Mouse (Mus musculus) cerebellum, postnatal 4 days (tissue): ENCODE data around the gene Dbp.

Source experiments
- DNase-seq, 2 experiments: peaks; one replicate each; pipeline ENCODE4 v3.0.0; 2022; ENCODE audit warnings: low spot score in 2 of 2, mixed read lengths in 1 of 2

Dbp gene

DNA sequence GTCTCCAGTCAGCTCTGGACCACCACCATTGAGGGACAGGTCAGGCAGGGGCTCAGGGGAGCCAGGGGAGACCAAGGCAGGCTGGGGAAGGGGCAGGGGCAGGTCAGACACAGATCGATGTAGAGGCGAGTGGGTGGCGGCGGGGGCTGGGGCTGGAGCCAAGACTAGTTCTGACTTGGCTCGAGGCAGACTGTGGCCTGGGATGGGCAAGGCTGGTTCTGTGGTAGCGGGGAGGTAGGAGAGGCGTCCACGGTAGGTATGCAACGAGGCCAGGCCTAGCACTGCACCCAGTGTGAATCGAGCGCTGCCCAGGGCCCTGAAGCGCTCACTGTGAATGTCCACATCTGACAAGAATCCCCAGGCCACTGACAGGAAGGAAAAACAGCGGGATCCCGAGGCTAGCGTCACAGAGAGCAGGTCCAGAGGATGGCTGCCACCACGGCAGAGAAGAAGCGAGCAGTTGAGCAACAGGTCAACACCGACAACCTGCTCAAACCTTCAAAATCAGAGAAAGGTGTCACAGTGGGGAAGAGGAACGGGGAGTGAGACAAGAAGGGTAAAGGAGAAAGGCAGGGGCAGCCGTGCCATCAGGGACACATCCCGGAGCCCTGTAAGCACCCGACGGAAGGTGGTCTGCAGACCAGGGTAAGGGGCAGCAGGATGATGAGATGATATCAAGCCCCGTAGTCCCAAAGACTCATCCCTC, 6.6 kb downstream of the Dbp start:
- no peak for DNase-seq

DNA sequence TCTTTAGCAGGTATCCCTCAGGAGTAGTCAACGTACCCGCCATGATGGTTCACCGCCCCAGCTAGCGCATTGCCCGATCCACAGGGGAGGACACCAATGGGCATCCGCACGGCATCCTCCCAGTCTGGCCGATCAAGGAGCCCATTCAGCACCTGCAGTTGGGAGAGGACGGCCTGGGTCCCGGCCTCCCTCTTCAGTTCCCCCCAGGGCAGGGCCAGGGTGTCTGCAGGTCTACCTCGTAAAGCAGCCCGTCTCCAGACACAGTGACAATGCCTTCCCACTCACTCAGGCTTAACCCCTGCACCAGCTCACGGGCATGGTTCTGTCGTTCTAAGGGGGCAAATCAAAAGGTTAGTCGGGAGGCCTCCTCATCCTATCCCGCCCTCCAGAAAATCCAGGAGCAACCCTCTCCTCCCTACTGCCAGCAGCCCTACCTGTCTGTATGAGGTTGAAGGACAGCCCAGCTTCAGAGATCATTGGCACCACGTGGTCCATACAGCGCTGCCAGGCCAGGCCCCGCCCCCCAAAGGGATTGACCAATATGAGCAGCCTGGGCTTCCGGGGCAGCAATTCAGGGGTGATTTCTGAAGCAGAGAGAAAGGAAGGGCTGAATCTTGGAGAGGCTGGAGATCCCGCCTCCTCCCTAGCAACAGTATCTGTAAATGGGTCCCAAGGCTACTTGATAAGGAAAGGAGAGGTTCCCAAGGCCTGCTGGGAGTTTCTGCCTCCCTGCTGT, 7.3 kb downstream of the Dbp start:
- DNase-seq: no peak

DNA sequence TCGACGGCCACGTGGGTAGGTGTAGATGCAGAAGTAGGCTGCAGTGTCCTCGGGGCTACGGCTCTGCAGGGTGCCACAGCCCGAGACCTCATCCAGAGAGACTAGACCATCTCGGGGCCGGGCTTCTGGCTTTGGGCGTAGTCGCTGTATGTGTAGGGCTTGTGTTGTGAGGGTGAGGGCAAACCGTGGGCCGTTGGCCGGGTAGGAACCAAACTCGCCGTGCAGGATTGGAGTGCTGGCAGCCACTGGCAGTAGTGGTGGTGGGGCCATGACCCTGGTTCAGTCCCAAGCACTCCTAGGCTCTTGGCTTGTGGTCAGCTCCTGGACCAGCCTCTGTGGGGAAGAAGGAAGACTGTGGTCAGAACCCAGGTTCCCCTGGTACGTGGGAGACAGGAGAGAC, 8.5 kb downstream of the Dbp start:
- DNase-seq: no peak

DNA sequence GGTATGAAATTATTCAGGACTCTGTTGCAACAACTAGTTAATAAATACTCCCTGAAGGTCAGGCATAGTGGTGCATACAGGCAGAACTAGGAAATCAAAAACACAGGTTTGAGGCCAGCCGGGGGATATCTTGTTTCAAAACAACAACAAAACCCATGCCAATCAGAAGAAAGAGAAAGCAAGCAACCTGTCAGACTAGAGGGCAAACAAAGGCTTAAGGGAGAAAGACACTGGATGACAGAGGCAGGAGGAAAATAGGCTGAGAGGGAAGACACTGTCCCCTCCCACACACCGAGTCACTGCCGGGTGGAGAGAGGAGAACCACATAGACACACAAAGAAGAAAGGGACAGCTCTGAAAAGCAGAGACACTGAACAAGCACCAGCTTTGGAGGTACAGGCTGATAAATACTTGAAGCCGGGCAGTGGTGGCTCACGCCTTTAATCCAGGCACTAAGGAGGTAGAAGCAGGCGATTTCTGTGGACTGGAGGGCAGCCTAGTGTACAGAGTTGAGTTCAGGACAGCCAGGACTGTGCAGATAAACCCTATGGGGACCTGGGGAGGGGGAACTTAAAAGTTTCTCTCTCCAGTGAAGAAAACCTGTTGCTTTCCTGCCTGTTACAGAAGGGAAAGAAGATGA, 9.1 kb downstream of the Dbp start:
- DNase-seq: no peak

DNA sequence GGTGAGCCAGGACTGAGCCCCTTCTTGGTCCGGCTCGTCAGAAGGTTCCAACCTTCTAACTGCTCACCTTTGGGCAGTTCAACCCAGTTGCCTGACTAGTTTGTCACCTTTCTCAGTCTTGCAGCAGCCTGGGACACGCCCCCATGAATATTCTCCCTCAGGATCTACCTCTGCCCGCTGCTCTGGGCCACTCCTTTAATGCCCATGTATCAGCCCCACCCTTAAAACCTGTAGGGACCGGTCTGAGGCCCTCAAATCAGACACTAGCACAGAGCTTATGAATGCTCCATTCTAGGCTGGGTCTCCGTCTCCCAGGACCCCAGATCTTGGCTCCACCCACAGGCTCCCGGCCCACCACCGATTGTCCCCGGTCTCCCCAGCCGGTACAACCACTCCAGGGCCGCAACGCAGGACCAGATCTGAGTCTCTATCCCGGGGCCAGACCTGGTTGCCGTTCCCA, 9.8 kb downstream of the Dbp start:
- no peak for DNase-seq

DNA sequence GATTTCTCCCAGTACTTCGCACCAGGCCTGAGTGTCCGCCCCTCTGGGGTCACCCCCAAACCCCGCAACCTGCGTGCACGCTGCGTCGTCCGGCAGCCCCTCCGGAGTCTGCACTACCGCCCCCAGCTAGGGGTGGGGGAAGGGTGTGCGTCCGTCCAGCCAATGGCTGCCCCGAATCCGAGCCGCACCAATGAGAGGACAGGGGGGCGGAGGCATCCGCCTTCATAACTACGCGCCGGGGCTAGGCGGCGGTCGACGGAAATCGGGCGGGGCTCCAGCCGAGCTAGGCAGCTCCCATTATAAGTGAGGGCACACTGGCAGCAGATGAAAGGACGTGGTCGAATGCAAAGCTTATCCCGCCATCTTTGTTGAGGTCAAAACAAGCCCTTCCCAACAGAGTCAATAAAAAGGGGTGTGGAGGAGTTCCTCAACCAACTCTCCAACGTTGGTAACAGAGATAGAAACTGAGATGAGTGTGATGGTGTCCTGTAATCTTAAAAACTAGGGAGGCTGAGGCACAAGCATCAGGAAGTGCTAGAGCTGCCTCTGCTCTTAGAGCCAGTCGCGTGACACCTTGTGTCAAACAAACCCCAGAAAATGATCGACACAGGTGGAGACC, 10.3 kb downstream of the Dbp start, which contains the start of gene Rpl18:
Gene Rpl18, plus strand, starts transcription at position 368 of the 619 bp plus-strand sequence.
- peak; percentile 93 to 97 for DNase-seq

DNA sequence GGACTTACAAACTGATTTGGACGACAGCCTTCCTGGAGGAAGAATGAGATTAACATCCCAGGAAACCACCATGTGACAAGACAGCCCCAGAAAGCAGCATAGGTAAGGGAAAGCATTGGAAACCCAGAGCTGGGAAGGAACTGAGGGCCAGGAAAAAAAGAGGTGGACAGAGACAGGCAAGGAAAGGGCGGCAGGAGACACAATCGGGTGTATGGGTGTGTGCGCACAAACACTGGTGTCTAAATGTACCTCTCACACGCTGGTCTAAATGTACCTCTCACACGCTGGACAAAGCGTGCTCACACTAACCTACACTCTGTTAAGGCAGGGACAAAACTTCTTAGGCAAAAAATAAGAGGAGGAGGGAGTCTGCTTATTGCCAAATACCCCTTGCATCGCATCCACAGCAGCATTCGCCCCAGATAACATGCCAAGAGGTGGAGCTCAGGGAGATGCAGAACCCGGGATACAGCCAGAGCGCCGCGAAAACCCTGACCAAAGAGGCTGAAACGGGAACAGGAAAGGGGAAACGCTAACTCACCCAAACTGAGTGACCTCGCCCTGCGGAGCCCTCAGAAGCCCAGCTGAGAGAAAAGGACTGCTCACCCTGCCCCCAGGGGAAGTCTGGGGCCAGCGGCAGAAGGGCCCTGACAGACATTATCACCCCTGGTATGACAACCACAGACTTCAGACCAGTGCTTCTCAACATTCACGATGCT, 11.0 kb downstream of the Dbp start:
- no peak for DNase-seq

DNA sequence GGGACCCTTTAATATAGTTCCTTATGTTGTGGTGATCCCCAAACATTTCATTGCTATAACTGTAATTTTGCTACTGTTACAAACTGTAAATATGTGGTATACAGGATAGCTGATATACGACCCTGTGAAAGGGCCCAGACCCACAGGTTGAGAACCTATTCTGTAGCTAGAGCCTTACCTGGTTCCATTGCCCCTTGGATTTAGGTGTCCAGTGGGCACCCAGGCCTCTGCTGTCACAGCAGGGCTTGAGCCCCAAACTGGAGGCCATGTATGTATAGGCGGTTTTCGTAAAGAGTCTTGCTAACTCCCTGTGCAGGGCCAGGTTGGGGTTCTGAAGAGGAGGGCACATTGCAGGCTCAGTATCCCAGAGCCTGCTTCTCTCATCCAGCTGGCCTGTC, 11.6 kb downstream of the Dbp start:
- DNase-seq: no peak

DNA sequence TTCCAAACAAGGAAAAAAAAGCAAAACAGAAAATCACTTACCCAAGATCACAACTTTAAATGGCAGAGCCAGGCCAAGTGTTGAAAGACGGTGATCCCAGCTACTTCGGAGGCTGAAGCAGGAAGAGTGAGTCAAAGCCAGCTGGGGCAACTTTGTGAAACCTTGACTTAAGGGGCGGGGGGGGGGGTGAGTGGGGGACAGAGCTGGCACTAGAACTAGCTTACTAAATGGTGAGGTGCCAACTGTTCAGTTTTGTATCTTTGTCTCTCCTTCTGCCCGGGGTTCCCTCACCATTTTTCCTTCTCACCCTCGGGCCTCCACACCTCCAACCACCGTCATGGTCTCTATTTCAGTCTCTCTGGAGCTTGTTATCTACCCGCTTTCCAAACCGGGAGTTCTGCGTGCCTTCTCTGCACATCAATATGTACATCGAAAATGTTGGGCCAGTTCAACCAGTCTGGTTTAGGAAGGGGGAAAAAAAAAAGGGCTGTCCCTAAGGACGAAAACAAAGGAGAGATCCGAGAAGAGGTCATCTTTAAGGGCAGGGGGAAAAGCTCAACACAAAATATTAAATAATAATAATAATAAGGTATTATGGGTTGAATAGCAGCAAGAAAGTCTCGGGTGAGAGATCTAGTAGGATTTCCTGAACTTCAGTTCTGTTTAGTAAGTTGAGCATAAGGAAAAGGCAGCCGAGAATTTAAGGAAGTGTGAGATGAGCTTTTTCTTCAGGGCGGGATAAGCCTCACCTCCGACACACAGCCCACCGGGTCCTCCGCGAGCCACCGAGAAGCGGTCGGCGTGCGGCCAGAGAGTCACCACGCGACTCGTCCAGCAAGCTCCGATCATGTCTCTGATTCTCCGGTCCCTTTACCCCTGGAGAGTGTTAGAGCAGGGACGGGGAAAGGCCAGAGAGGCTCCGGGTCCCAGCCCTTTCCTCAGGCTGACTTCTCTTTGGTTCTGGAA, 12.3 kb downstream of the Dbp start:
- DNase-seq: no peak

DNA sequence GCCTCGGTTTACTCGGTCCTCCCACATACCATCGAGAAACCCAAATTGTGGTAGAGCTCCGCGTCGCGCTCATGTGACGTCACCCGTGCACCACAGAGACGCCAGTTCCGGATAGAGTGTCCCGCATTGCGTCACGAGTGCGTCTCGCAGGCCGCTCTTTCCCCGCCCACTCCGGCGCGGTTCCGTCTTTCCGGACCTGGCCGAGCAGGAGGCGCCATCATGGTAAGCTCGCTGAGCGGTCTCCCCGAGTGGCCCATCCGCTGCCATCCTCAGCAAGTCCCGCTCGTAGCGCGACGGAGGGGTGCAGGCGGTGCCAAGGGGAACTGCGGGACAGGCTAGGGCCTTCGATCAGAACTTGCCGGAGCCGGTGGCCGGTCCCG, 13.0 kb downstream of the Dbp start, which contains the start of gene Sphk2:
Gene Sphk2, minus strand, starts transcription at position 85 of the 380 bp plus-strand sequence.
- peak; percentile 97 to 98 for DNase-seq

DNA sequence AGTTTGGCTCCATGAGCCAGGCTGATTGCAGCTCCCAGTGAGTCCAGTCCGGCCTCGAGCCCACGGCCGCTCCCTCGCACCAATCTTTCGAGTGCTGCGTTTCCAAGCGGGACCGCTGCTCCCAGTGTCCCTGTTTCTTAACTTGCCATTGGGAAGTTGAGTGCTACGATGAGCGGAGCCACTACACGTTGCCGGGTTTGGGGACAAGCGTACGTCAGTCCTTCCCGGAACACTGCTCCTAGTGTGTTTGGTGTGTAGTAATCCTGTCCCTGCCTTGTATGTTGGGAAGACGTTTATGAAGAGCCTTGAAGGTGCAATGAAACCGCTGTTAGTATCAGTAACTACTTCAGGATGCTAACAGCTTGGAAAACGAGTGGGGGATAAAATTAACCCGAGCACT, 13.4 kb downstream of the Dbp start:
- no peak for DNase-seq

DNA sequence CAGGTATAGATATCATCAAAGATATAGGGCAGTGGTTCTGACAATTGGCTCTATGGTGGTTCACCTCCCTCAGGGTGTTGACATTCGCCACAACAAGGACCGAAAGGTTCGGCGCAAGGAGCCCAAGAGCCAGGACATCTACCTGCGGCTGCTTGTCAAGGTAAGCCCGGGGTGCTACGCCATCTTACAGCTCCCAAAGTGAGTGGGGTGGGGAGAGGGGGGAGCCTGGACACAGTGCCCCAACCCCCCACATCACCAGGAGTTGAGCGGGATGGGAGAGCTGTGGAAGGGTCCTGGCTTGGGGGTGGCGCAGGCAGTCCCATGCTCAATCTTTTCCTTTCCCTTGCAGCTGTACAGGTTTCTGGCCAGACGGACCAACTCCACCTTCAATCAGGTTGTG, 14.3 kb downstream of the Dbp start:
- DNase-seq: no peak

DNA sequence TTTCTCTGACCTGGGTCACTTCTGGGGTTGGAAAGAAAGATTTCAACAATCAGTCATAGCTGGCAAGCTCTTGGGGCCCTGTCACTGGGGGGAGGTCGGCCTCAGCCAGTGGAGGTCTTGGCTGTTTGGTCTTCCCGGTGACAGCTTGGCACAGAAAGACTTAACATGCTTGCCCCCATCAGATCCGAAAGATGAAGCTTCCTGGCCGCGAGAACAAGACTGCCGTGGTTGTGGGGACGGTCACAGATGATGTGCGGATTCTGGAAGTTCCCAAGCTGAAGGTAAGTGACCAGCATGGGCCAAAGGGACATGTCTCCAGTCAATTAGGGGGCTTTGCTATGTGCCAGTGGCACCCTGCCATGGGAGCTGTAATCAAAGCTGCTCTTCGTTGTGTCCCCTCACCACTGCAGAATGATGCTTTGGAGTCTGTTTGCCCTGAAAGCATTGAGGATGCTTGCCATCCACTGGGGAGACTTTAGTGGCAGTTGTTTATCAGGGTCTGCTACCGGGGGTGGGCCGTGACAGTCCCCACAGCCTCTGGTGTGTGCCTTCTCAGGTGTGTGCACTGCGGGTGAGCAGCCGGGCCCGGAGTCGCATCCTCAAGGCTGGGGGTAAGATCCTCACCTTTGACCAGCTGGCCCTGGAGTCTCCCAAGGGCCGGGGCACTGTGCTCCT, 15.0 kb downstream of the Dbp start:
- no peak for DNase-seq

DNA sequence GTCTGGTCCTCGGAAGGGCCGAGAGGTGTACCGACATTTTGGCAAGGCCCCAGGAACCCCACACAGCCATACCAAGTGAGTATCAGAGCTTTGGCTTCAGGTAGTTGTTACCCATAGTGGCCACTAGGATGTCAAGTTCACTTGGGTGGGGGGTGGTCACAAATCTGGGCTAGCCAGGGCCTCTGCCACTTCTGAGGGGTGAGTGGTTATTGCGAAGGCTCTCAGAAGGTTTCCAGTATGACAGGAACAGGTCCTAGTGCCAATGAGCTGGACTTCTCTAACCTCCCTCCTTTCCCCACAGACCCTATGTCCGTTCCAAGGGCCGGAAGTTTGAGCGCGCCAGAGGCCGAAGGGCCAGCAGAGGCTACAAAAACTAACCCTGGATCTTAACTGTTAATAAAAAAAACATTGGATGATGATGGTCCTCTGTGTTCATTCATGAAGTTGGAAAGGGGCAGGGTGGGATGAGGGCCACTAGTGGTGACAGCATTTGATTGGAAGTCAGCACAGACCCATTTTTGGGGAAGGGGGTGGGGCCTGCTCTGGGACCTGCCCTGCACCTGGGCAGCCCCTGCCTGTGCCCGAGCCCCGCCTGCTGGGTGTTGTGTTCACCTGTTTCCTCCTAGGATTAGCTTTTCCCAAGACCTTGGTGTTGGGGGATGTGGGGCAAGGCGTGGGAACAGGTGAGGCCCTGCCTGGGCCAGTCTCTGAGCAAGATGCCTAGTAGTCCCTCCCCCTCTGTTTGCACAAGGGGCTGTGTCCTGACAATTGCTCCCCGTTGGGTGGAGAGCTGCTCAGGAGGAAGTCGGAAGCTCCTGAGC, 15.7 kb downstream of the Dbp start, which contains the start of gene Fam83e:
Gene Fam83e, plus strand, starts transcription at position 800 of the 821 bp plus-strand sequence.
- no peak for DNase-seq

DNA sequence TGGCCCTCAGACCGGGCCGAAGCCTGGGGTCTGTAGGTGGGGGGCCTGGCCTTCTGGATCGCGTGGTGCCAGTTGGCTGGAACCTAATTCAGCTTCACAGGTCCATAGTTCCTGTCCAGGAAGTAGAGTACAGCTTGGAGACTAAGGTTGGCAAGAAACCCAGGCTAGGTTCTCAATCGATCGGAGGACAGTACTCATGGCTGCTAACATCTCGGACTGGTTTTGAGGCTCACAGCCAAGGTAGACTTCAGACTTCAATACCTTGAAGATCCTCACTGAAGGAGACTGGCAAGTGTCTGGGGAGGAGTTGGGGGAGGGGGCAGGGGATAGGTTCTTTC, 16.3 kb downstream of the Dbp start:
- DNase-seq: no peak

DNA sequence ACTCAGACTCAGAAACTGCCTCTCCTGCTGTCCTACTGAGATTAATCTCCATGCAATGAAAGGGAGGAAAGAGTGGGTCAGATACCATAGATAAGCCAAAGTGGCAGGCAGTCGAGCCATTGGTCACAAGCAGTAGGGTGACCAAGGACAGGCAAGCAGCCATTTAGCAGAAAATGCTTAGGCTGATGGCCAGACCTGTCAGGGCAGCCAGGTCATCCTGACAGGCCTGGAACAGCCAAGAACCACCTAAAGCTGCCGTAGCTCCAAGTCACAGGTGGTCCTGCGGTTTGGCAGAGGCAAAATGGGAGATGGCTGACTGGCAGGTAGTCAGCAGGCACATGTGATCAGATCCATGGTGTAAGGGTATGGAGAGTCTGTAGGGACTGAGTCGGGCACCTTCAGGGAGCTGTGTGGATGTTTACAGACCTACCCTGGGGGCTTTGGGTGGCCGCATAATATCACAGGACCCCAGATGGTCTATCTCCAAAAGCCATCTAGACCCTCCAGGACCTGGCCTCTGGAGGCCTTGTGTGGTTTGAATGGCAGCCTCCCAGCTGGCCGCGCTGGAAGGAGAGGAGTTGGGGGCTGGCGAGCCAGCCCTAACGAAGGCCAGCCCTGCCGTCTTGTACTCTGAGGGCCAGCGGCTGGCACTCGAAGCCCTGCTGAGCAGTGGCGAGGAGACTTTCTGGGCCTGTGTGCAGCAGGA, 16.9 kb downstream of the Dbp start:
- no peak for DNase-seq

DNA sequence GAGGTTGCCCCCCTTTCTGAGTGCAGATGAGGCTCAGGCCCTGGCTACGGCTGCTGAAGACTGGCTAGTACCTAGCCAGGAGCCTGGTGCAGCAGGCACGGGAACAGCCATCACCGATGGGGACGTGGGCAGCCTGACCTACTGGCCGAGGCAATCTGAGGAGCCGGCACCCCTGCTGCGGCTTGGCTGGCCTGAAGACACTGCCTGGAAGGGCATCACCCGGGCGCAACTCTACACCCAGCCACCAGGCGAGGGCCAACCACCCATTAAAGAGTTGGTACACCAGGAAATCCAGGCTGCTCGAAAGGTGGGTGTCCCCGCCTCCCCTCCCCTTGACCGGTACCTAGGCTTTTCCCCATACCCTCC, 17.4 kb downstream of the Dbp start:
- DNase-seq: no peak

DNA sequence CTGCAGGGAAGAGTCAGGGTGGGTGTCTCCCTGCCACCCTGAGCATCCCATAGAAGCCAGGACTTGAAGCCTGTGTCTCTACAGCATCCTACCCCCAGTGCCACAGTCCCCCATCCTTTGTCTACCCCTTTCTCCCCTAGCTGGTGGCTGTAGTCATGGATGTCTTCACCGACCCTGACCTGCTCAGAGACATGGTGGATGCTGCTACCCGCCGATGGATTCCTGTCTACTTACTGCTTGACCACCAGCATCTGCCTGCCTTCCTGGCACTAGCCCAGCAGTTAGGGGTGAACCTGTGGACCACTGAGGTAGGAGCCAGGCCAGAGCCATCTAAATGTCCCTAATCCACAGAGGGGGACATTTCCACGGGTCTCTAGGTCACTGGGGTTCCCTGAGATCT, 18.4 kb downstream of the Dbp start:
- DNase-seq: no peak

DNA sequence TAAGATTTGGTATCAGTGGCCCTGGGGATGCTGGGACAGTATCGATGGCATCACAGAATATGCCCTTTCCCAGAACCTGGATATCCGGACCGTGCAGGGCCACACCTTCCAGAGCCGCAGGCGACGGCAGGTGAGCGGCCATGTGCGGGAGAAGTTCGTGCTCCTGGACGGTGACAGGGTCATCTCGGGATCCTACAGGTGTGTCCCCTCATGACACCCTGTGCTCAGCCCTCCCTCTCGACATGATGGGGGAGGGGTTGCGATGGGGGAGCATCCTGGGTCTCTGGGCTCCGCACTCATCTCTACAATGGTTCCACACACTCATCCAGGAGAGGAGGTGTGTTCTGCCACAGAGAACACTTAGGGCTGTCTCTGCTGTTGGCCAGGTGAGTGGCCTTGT, 18.9 kb downstream of the Dbp start:
- no peak for DNase-seq
